Mouse (Mus musculus): ENCODE data around the gene Mri1.

- TF ChIP-seq CTCF (IDR thresholded peaks at IDR 0.05; ENCODE audit: low read depth, low read length) (no peak), POLR2A (IDR thresholded peaks at IDR 0.05; ENCODE audit: insufficient read depth, low read length) (no peak), EP300 (IDR thresholded peaks at IDR 0.05; ENCODE audit: insufficient read depth, low read depth, low read length) (no peak)
These were observed 4.0 kb upstream of the Mri1 start for GRCm38 (mm10) chr8:84261098-84261497.
